Mouse (Mus musculus) splenic B cell, adult 2 months (primary cell): ENCODE results near the gene Mcm3ap.

Experiments
- DNase-seq: peaks from one replicate; pipeline ENCODE4 v3.0.0-alpha.2; 2011; ENCODE audit warnings: low read depth, low spot score
- H3K27me3 ChIP-seq: 2 replicates; pipeline ENCODE4 v1.6.1; 2012; ENCODE audit warnings: mild to moderate bottlenecking, low read length, moderate library complexity, mixed read lengths; ENCODE audit not compliant: control insufficient read depth, poor library complexity, insufficient read depth, severe bottlenecking
- H3K36me3 ChIP-seq: 2 replicates; pipeline ENCODE4 v1.6.1; 2012; ENCODE audit warnings: mild to moderate bottlenecking, low read length, moderate library complexity, mixed read lengths; ENCODE audit not compliant: control insufficient read depth, poor library complexity, insufficient read depth, severe bottlenecking

The Mcm3ap gene

DNA sequence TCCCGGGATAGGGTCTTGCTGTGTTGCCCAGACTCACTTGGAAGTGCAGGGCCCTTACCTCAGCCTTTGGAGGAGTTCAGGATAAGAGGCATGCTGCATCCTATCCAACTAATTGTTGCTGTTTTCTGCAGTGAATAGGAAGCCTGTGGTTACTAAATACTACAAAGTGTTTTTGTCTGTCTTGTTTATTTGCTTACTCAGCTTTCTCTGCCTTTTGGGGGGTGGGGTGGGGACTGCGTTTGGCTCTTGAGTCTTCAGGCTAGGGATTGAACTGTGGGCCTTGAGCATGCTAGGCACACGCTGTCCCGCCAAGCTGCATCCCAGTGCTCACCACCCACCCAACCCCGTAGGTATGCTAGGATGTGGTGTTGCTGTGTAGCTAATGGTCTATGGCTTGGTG lies 5.0 kb downstream of the Mcm3ap start:
- Histone ChIP-seq H3K27me3 (no peaks in the 10 kb centered on the region), H3K36me3 (peaks cover 14% of the 10 kb centered on the region)
- no peak for DNase-seq

DNA sequence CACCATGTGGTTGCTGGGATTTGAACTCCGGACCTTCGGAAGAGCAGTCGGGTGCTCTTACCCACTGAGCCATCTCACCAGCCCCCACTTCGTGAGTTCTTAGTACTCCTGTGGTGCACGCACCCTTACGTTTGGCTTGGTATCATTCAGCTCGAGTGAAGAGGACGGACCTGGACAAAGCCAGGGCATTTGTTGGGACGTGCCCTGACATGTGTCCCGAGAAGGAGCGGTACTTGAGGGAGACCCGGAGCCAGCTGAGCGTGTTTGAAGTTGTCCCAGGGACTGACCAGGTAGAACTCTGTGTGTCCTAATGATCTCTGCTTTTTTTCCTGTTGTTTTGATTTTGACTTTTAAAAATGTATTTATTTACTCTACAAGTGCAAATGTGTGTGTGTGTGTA lies 12.1 kb downstream of the Mcm3ap start:
- H3K27me3 ChIP-seq: no peaks in the 10 kb centered on the region
- H3K36me3 ChIP-seq: peaks cover 24% of the 10 kb centered on the region
- no peak for DNase-seq

GRCm38 (mm10) chr10:76481480-76481879 lies 12.8 kb downstream of the Mcm3ap start:
- Histone ChIP-seq H3K36me3 (peaks cover 24% of the 10 kb centered on the region), H3K27me3 (no peaks in the 10 kb centered on the region)
- DNase-seq: no peak

GRCm38 (mm10) chr10:76486302-76486701 lies 17.6 kb downstream of the Mcm3ap start:
- Histone ChIP-seq H3K27me3 (no peaks in the 10 kb centered on the region), H3K36me3 (peaks cover 21% of the 10 kb centered on the region)
- DNase-seq: no peak

- Histone ChIP-seq H3K27me3 (no peaks in the 10 kb centered on the region), H3K36me3 (peaks cover 23% of the 10 kb centered on the region)
- no peak for DNase-seq
Measured at GRCm38 (mm10) chr10:76488265-76488664, 19.5 kb downstream of the Mcm3ap start.

DNA sequence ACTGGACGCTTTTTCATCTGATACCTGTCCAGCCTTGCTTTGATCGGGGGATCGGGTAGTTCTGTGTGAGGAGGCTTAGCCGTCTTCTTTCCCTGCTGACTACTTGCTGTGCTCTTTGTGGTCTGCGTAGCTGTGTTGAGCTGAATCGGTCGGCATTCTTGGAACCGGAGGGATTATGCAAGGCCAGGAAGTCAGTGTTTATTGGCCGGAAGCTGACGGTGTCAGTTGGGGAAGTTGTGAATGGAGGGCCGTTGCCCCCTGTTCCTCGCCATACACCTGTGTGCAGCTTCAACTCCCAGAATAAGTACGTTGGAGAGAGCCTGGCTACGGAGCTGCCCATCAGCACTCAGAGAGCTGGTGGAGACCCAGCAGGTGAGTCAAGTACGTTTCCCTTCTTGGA lies 20.5 kb downstream of the Mcm3ap start:
- no peaks in the 10 kb centered on the region for H3K27me3 ChIP-seq
- H3K36me3 ChIP-seq: peaks cover 29% of the 10 kb centered on the region
- DNase-seq: no peak

DNA sequence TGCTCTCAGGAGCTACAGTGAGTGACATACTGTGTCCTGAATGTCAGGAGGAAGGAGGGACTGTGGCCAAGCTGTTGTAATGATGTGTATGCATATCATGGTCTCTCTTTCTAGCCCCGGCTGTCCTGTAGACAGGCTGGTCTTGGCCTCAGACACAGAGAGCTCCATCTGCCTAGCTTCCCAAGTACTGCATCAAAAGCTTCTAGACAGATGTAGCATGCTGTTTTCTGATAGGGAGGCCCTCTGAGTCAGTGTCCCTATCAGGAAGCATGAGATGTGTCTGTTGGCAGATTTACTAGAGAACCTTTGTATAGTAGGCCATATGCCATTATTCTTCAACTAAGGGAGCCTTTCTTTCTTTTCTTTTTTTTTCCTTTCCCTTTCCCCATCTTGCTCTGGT lies 24.8 kb downstream of the Mcm3ap start:
- no peak for DNase-seq
- H3K27me3 ChIP-seq: no peaks in the 10 kb centered on the region
- H3K36me3 ChIP-seq: peaks cover 25% of the 10 kb centered on the region

- DNase-seq: no peak
- Histone ChIP-seq H3K27me3 (no peaks in the 10 kb centered on the region), H3K36me3 (peaks cover 30% of the 10 kb centered on the region)
Measured at GRCm38 (mm10) chr10:76495501-76495900, 26.8 kb downstream of the Mcm3ap start.

DNA sequence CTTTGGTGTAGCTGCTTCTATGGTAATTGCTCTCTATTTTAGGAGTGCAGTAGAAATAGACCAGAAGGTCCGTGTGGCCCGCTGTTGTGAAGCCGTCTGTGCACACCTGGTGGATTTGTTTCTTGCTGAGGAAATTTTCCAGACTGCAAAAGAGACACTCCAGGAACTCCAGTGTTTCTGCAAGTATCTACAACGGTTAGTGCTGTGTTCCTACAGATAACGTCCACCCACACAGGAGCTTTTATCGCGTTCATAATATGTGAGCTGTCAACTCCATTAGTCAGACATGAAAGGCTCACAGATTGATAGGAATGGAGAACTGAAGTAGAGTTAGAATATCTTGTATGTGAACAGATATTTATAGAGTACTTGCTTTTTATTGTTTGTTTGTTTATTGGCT lies 27.6 kb downstream of the Mcm3ap start:
- peaks cover 29% of the 10 kb centered on the region for H3K36me3 ChIP-seq
- H3K27me3 ChIP-seq: no peaks in the 10 kb centered on the region
- DNase-seq: no peak

GRCm38 (mm10) chr10:76497522-76497921 lies 28.8 kb downstream of the Mcm3ap start:
- Histone ChIP-seq H3K27me3 (no peaks in the 10 kb centered on the region), H3K36me3 (peaks cover 28% of the 10 kb centered on the region)
- no peak for DNase-seq

GRCm38 (mm10) chr10:76504271-76504943 lies 35.7 kb downstream of the Mcm3ap start:
- peaks cover 29% of the 10 kb centered on the region for H3K36me3 ChIP-seq
- no peaks in the 10 kb centered on the region for H3K27me3 ChIP-seq
- DNase-seq: no peak

GRCm38 (mm10) chr10:76505865-76506264 lies 37.1 kb downstream of the Mcm3ap start:
- DNase-seq: no peak
- Histone ChIP-seq H3K36me3 (peaks cover 24% of the 10 kb centered on the region), H3K27me3 (no peaks in the 10 kb centered on the region)

DNA sequence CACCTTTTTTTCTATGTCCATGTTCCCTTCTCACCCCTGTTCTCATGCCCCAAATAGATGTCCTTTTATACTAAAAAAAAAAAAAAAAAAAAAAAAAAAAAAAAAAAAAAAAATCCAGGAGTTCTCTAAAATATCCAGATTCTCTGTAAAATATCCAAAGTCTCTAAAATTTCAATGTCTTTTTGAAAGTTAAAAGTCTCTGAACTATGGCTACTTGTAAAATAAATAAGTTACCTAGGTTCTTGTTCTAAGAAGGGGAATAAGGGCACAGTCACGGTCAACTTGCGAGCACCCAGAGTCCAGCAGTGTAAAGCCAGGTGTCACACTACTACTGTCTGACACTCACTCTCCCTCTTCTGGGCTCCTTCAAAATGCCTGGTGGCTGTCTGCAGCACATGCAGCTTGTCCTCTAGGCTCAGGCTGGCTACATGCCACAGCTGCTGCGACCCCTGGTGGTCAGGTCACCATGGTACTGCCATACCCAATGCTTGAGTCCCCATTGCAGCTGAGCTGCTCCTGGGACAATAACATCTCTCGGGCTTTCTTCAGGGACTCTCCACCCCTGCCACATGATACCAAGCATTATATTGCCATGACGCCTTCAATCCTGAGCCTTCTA lies 44.3 kb downstream of the Mcm3ap start:
- Histone ChIP-seq H3K36me3 (peaks cover 15% of the 10 kb centered on the region), H3K27me3 (no peaks in the 10 kb centered on the region)
- DNase-seq: peak; percentile 89

GRCm38 (mm10) chr10:76530922-76531321 lies 62.2 kb downstream of the Mcm3ap start:
- H3K27me3 ChIP-seq: no peaks in the 10 kb centered on the region
- H3K36me3 ChIP-seq: no peaks in the 10 kb centered on the region
- no peak for DNase-seq

DNA sequence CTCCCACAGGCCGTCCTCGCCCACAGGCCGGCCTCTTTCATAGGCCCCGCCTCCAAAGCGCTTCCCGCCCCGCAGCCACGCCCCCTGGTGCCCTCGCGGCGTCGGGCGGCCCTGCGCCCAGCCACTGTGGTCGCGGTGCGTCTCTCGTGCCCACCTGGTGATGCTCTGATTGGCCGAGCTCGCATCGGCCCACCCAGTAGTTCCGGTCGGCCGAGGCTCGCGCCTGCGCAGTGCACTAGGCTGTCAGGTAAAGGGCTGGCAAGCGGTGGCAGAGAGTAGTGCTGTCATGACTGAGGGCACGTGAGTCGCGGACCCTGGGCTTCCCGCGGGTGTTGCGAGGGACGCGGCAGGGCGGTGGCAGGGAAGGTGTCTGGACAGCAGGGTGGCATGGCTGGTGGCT lies 62.6 kb downstream of the Mcm3ap start, which contains the start of gene Lss:
Lss (plus strand) TSS at position 214 of the 400 bp plus-strand sequence.
- no peaks in the 10 kb centered on the region for H3K36me3 ChIP-seq
- DNase-seq: peak; percentile 99
- no peaks in the 10 kb centered on the region for H3K27me3 ChIP-seq

DNA sequence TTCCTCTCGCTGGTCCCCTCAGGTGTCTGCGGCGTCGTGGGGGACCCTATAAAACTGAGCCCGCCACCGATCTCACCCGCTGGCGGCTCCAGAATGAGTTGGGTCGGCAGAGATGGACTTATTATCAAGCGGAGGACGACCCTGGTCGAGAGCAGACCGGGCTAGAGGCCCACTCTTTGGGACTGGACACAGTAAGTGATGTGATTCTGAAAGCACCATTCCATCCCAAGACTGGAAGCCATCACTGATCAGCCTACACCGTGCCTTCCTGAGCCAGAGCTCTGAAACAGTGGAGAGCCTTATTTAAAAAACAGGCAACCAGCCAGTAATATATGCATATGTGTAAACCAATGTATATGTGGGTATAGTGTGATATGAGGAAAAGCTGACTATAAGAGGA lies 63.1 kb downstream of the Mcm3ap start:
- H3K27me3 ChIP-seq: no peaks in the 10 kb centered on the region
- DNase-seq: no peak
- no peaks in the 10 kb centered on the region for H3K36me3 ChIP-seq
